Mouse (Mus musculus) C2C12 (cell line): ENCODE measurements around the gene Tmem256. TPM values are rescaled to one million over a fixed set of nuclear protein-coding genes. Genes with fewer than 3 reads are reported as not detected.

Source experiments
- H3K27me3 ChIP-seq: one replicate; pipeline ENCODE4 v1.6.1; 2011; ENCODE audit not compliant: control insufficient read depth, insufficient read depth, insufficient read length
- H3K36me3 ChIP-seq: one replicate; pipeline ENCODE4 v1.6.1; 2011; ENCODE audit not compliant: control insufficient read depth, insufficient read depth
- H3K4me3 ChIP-seq: one replicate; pipeline ENCODE4 v1.5.1; 2011; ENCODE audit warnings: mild to moderate bottlenecking, control low read depth; ENCODE audit not compliant: poor library complexity, insufficient read depth, severe bottlenecking
- H3K79me2 ChIP-seq: one replicate; pipeline ENCODE4 v1.6.1; 2011; ENCODE audit not compliant: control insufficient read depth, insufficient read depth
- H3K79me3 ChIP-seq: one replicate; pipeline ENCODE4 v1.6.1; 2011; ENCODE audit warnings: low read depth, control low read depth
- H3ac ChIP-seq: one replicate; pipeline ENCODE3; 2011; ENCODE audit warnings: low read depth; ENCODE audit not compliant: control insufficient read depth, insufficient read length
- CEBPB ChIP-seq: IDR thresholded peaks from one replicate; pipeline ENCODE4 v1.6.1; 2011; ENCODE audit warnings: low read depth, mild to moderate bottlenecking, control low read depth, moderate library complexity
- CTCF ChIP-seq: IDR thresholded peaks from one replicate; pipeline ENCODE4 v1.5.1; 2011; ENCODE audit not compliant: control insufficient read depth, insufficient read depth, insufficient read length
- FOSL1 ChIP-seq: IDR thresholded peaks from one replicate; pipeline ENCODE4 v1.8.0; 2011; ENCODE audit warnings: mild to moderate bottlenecking, low read length; ENCODE audit not compliant: poor library complexity, insufficient read depth, severe bottlenecking
- MAX ChIP-seq: IDR thresholded peaks from one replicate; pipeline ENCODE4 v1.6.1; 2011; ENCODE audit warnings: mild to moderate bottlenecking, control low read depth
- MYOD1 ChIP-seq: IDR thresholded peaks from one replicate; pipeline ENCODE4 v1.6.1; 2011; ENCODE audit warnings: low read depth; ENCODE audit not compliant: control insufficient read depth, insufficient read length
- MYOG ChIP-seq: IDR thresholded peaks from one replicate; pipeline ENCODE4 v1.6.1; 2011; ENCODE audit not compliant: control insufficient read depth, insufficient read length; ENCODE audit errors: extremely low read depth
- USF1 ChIP-seq: IDR thresholded peaks from one replicate; pipeline ENCODE4 v1.6.1; 2011; ENCODE audit warnings: low read depth, mild to moderate bottlenecking, control low read depth, moderate library complexity
- long read RNA-seq, 2 experiments: library from polyadenylated mRNA; unstranded; transcript quantifications; one replicate each; pipeline ENCODE4 v2.0.0; 2019 to 2020
- polyA plus RNA-seq: library from polyadenylated mRNA; unstranded; fragments of >200 nt; fragmentation: generic; extraction: Trizol; gene quantifications from one replicate; pipeline ENCODE4 v1.2.1, GENCODE M21; 2012; ENCODE audit warnings: missing spikeins

The Tmem256 gene
- 260 TPM for polyA plus RNA-seq
- long read RNA-seq, experiment 1, transcript Tmem256-203 (4 exons, 421 nt) = minor isoform, 17 of 97 reads
- long read RNA-seq, experiment 1, transcript Tmem256-201 (4 exons, 492 nt) = major isoform, 67 of 97 reads
- long read RNA-seq, experiment 1, transcript Tmem256-202 (3 exons, 603 nt) = minor isoform, 6 of 97 reads
- long read RNA-seq, experiment 1, partial matches to known transcripts = 1 of 97 reads
- long read RNA-seq, experiment 1, other reads (novel, unspliced or antisense) = 4 of 97 reads
- long read RNA-seq, experiment 2, partial matches to known transcripts = 0 of 4 reads
- long read RNA-seq, experiment 2, other reads (novel, unspliced or antisense) = 0 of 4 reads

- peaks cover 7% of the 10 kb centered on the region for H3K36me3 ChIP-seq
- H3K79me2 ChIP-seq = peaks cover 18% of the 10 kb centered on the region
- TF ChIP-seq CTCF = no peak
- TF ChIP-seq MAX = peak; percentile 48
- no peaks in the 10 kb centered on the region for H3K79me3 ChIP-seq
- H3K4me3 ChIP-seq = peak within 1 kb of the TSS; percentile 76
- H3K27me3 ChIP-seq = no peaks in the 10 kb centered on the region
- H3ac ChIP-seq = peak within 1 kb of the TSS; percentile 86
These were observed at the start of gene Tmem256 for GRCm38 (mm10) chr11:69837952-69838713. Tmem256 (plus strand) TSS chr11:69838514.

GRCm38 (mm10) chr11:69789431-69789830 lies 48.9 kb upstream of the Tmem256 start:
- Histone ChIP-seq H3K36me3 (peaks cover 40% of the 10 kb centered on the region), H3K4me3 (no peak overlapping the region)

GRCm38 (mm10) chr11:69791420-69791819 lies 46.9 kb upstream of the Tmem256 start:
- Histone ChIP-seq H3K36me3 (peaks cover 31% of the 10 kb centered on the region), H3K79me2 (no peaks in the 10 kb centered on the region), H3K27me3 (no peaks in the 10 kb centered on the region), H3ac (no peak overlapping the region), H3K79me3 (no peaks in the 10 kb centered on the region), H3K4me3 (no peak overlapping the region)
- TF ChIP-seq MYOG (no peak), CTCF (no peak)

More at GRCm38 (mm10) chr11:69789431-69789830, 48.9 kb upstream of the Tmem256 start:
- Histone ChIP-seq H3K79me2 (no peaks in the 10 kb centered on the region), H3K79me3 (no peaks in the 10 kb centered on the region), H3K27me3 (no peaks in the 10 kb centered on the region), H3ac (no peak overlapping the region)
- TF ChIP-seq MYOD1 = no peak

- Histone ChIP-seq H3K27me3 (no peaks in the 10 kb centered on the region), H3K4me3 (no peak overlapping the region), H3K79me2 (no peaks in the 10 kb centered on the region), H3K79me3 (no peaks in the 10 kb centered on the region), H3K36me3 (peaks cover 31% of the 10 kb centered on the region), H3ac (no peak overlapping the region)
- TF ChIP-seq CTCF (no peak), CEBPB (no peak), MAX (no peak), MYOG (no peak)
These were observed 44.9 kb upstream of the Tmem256 start for GRCm38 (mm10) chr11:69793429-69793828.

- H3K79me3 ChIP-seq = no peaks in the 10 kb centered on the region
- peak within 1 kb of the TSS; percentile 72 for H3ac ChIP-seq
- no peaks in the 10 kb centered on the region for H3K27me3 ChIP-seq
- TF ChIP-seq MYOD1 (peak; percentile 92), FOSL1 (no peak), MAX (peak; percentile 46)
- no peaks in the 10 kb centered on the region for H3K79me2 ChIP-seq
- H3K4me3 ChIP-seq = peak within 1 kb of the TSS; percentile 35
- H3K36me3 ChIP-seq = peaks cover 20% of the 10 kb centered on the region
These were observed 42.9 kb upstream of the Tmem256 start, which contains the start of gene Chrnb1 for GRCm38 (mm10) chr11:69795168-69795982. Chrnb1 (minus strand) TSS chr11:69795943.

- H3K79me2 ChIP-seq = no peaks in the 10 kb centered on the region
- H3K36me3 ChIP-seq = peaks cover 20% of the 10 kb centered on the region
- no peaks in the 10 kb centered on the region for H3K79me3 ChIP-seq
- H3ac ChIP-seq = peak overlapping the region; percentile 27
- TF ChIP-seq CEBPB (no peak), MAX (no peak), FOSL1 (no peak), MYOD1 (no peak), MYOG (no peak), USF1 (no peak)
- peak overlapping the region; percentile 35 for H3K4me3 ChIP-seq
- no peaks in the 10 kb centered on the region for H3K27me3 ChIP-seq
These were observed 42.3 kb upstream of the Tmem256 start for GRCm38 (mm10) chr11:69795983-69796435.
